Mouse (Mus musculus): ENCODE results near the gene Itpr2. TPM values are rescaled to one million over a fixed set of nuclear protein-coding genes. Genes with fewer than 3 reads are reported as not detected.

Gene Itpr2
- polyA plus RNA-seq, 1 experiment from 2014 or later = 9.3 TPM

DNA sequence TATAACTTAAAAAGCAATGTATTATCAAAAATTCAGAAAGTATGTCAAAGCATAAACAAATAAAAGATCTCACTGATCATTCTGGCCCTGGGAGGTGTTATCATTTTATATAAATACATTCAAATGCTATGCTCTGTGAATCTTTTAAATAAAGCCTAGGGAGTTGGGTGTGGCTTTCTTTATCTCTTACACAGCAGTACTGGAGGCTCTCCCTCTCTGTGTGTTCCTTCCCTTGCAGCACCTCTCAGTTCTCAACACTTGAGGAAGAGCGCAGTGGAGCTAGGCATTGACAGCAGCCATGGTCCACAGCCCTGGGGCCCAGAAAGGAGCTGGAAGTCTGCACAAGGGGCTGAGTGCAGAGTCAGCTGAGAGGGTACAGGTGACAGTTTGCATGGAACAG is 192.7 kb downstream of the Itpr2 start:
- no peaks in the 10 kb centered on the region for H3K4me1 ChIP-seq
- H3K4me3 ChIP-seq = no peak overlapping the region
- H3K9ac ChIP-seq = no peak overlapping the region
- H3K27me3 ChIP-seq (replicated peaks) = no peaks in the 10 kb centered on the region
- no peak overlapping the region for H3K27ac ChIP-seq
- no peaks in the 10 kb centered on the region for H3K9me3 ChIP-seq
- no peaks in the 10 kb centered on the region for H3K36me3 ChIP-seq (replicated peaks)
- 95% methylated on average over 1 of the region's 1 CpGs for WGBS
- no peak overlapping the region for H3K4me2 ChIP-seq
- ATAC-seq (replicated peaks) = no peak

DNA sequence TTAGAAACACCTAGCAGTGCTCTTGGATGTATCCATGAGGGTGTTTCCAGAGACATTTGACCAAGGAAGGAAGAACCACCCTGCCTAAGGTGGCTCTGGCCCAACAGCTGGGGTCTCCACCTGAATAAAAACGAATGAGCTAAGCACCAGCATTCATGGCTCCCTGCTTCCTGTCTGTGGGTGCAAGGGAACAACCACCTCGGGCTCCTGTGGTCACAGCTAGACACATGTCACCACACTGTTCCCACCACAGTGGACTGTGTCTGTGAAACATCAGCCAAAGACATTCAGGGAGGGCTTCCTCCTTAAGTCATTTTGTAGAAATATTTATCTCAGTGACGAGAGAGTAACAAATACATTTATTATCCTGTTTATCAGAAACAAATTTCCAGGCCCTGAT is 196.0 kb downstream of the Itpr2 start:
- Histone ChIP-seq H3K4me1 (0 out of 2 replicates have a peak, but pooled peaks cover 5% of the 10 kb centered on the region), H3K4me3 (no peak overlapping the region), H3K4me2 (no peak overlapping the region), H3K27ac (no peak overlapping the region), H3K36me3 (replicated peaks) (no peaks in the 10 kb centered on the region), H3K27me3 (replicated peaks) (no peaks in the 10 kb centered on the region), H3K9ac (no peak overlapping the region), H3K9me3 (no peaks in the 10 kb centered on the region)
- no peak for ATAC-seq (replicated peaks)
- WGBS = 87% methylated on average over 3 of the region's 3 CpGs

DNA sequence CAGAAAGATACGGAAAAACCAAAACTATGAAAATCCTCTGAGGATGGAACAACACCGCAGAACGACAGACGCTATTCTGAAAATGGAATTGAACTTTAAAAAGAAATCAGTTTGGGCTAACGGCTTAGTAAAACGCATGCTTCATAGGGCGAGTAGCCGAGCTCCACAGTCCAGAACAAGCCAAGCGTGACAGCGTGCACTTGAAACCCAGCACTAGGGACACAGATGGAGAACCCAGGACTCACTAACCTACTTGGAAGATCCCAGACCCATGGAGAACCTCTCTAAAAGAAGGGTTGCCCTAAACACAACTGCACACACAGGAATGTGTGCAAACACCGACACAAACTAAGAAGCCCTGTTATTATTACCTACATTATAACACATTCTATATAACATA is 197.9 kb downstream of the Itpr2 start:
- no peak overlapping the region for H3K9ac ChIP-seq
- H3K4me2 ChIP-seq = no peak overlapping the region
- WGBS = 82% methylated on average over 11 of the region's 11 CpGs
- H3K27ac ChIP-seq = no peak overlapping the region
- 0 out of 2 replicates have a peak, but pooled peaks cover 5% of the 10 kb centered on the region for H3K4me1 ChIP-seq
- H3K27me3 ChIP-seq (replicated peaks) = no peaks in the 10 kb centered on the region
- H3K4me3 ChIP-seq = no peak overlapping the region
- no peaks in the 10 kb centered on the region for H3K36me3 ChIP-seq (replicated peaks)
- no peak for ATAC-seq (replicated peaks)
- no peaks in the 10 kb centered on the region for H3K9me3 ChIP-seq

DNA sequence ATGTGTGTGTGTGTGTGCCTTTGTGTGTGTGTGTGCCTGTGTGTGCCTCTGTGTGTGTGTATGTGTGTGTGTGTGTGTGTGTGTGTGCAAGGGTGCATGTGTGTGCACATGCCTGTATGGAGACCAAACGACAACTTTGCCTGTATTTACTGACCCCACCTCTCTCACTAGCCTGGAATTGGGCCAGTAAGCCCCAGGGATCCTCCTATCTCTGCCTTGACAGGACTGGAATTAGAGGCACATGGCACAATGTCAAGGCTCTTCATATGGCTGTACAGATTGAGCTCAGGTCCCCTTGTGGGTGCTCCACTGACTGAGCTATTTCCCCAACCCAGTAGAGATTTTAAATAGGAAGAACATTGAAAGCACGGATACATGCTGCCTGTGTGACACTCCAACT is 198.7 kb downstream of the Itpr2 start:
- 0 out of 2 replicates have a peak, but pooled peaks cover 5% of the 10 kb centered on the region for H3K4me1 ChIP-seq
- 56% methylated on average over 2 of the region's 2 CpGs for WGBS
- no peaks in the 10 kb centered on the region for H3K27me3 ChIP-seq (replicated peaks)
- H3K36me3 ChIP-seq (replicated peaks) = no peaks in the 10 kb centered on the region
- no peak overlapping the region for H3K9ac ChIP-seq
- 0 out of 2 replicates have a peak, but pooled peaks have one; percentile 27 for ATAC-seq (replicated peaks)
- H3K27ac ChIP-seq = no peak overlapping the region
- no peaks in the 10 kb centered on the region for H3K9me3 ChIP-seq
- H3K4me3 ChIP-seq = no peak overlapping the region
- H3K4me2 ChIP-seq = no peak overlapping the region

DNA sequence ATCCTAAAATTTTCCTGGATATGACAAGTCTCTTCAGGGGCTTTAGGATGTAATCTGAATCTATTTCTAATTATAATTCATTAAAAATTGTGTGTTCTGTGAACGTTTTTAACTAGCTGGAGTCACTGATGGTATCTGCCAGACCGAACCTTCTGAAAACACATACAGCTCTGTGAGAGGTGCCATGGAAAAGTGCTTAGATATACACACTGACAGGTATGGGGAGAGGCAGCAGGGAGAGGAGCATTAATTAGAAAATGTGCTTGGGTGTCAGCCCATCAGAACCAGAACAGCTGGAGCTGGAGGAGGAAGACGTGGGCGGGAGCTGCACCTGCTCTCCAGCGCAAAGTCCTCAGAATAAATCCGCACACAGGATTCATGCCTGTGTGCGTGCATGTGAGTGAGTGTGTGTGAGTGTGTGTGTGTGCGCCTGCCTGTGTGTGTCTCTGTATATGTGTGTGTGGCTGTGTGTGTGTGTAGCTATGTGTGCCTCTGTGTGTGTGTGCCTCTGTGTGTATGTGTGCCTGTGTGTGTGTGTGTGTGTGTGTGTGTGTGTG is 199.4 kb downstream of the Itpr2 start:
- Histone ChIP-seq H3K4me3 (no peak overlapping the region), H3K9me3 (no peaks in the 10 kb centered on the region), H3K27me3 (replicated peaks) (no peaks in the 10 kb centered on the region), H3K4me2 (no peak overlapping the region), H3K36me3 (replicated peaks) (no peaks in the 10 kb centered on the region), H3K4me1 (0 out of 2 replicates have a peak, but pooled peaks cover 5% of the 10 kb centered on the region), H3K9ac (no peak overlapping the region), H3K27ac (no peak overlapping the region)
- ATAC-seq (replicated peaks) = peak; percentile 48; the same call in 1 of the 2 replicates
- 77% methylated on average over 8 of the region's 8 CpGs for WGBS

DNA sequence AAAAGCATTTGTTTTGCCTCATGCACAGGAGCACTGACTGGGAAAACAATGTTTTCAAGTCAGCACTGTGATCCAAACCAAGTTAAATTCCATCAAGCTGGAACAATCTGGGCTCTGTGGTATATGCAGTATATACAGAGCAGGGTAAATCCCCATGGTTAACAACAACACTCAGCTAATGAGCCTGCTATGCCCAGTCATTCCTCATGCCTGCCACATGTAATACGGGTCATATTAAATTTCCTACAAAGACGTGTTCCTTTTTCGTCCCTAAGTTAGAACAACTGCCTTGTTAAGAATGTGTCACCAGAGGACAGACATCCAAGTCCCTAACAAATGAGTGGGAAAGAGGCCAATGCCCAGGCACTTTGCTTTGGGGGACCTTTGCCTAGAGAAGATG is 199.9 kb downstream of the Itpr2 start:
- H3K27me3 ChIP-seq (replicated peaks) = no peaks in the 10 kb centered on the region
- H3K9me3 ChIP-seq = no peaks in the 10 kb centered on the region
- 62% methylated on average over 3 of the region's 3 CpGs for WGBS
- H3K4me2 ChIP-seq = no peak overlapping the region
- H3K9ac ChIP-seq = no peak overlapping the region
- H3K4me3 ChIP-seq = no peak overlapping the region
- ATAC-seq (replicated peaks) = 0 out of 2 replicates have a peak, but pooled peaks have one; percentile 54
- 0 out of 2 replicates have a peak, but pooled peaks cover 5% of the 10 kb centered on the region for H3K4me1 ChIP-seq
- H3K36me3 ChIP-seq (replicated peaks) = no peaks in the 10 kb centered on the region
- no peak overlapping the region for H3K27ac ChIP-seq

DNA sequence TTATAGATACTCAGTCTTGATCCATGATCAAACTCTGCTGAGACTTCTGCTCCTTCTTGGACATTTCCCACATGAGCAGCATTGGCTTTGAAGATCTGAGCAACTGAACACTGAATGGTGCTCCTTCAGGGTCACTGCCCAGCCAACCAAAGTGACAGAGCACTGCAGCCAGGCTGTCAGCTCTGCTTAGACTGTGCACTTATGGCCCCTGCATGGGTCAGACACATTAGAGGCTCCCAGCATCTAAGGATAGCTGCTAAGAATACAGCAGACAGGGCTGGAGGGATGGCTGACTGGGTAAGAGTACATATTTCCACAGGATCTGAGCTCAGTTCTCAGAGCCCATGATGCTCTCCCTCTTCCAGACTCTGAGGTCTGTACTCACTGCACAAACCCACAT is 201.1 kb downstream of the Itpr2 start:
- no peak overlapping the region for H3K4me3 ChIP-seq
- no peak for ATAC-seq (replicated peaks)
- H3K4me1 ChIP-seq = 0 out of 2 replicates have a peak, but pooled peaks cover 5% of the 10 kb centered on the region
- no peaks in the 10 kb centered on the region for H3K9me3 ChIP-seq
- H3K4me2 ChIP-seq = no peak overlapping the region
- H3K9ac ChIP-seq = no peak overlapping the region
- no peaks in the 10 kb centered on the region for H3K36me3 ChIP-seq (replicated peaks)
- H3K27ac ChIP-seq = no peak overlapping the region
- H3K27me3 ChIP-seq (replicated peaks) = no peaks in the 10 kb centered on the region

DNA sequence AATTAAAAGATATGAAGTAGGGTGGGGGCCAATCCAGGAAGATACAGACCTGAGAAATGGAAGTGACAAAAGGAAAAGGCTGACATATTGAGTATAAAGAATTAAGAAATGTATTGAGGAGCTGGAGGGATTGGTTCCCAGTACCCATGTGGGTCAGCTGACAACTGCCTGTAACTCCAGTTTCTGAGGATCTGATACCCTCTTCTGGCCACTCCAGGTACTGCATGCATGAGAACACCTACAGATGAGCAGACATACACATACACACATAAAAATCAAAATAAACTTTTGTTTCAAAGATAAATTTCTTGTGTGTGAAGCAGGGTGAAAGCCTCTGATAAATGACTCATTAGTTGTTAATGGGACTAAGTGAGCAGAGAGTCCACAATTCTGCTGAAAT is 203.3 kb downstream of the Itpr2 start:
- ATAC-seq (replicated peaks) = no peak
- Histone ChIP-seq H3K27ac (no peak overlapping the region), H3K27me3 (replicated peaks) (no peaks in the 10 kb centered on the region), H3K4me3 (no peak overlapping the region), H3K4me2 (no peak overlapping the region), H3K36me3 (replicated peaks) (no peaks in the 10 kb centered on the region), H3K9ac (no peak overlapping the region), H3K4me1 (0 out of 2 replicates have a peak, but pooled peaks cover 5% of the 10 kb centered on the region), H3K9me3 (no peaks in the 10 kb centered on the region)

DNA sequence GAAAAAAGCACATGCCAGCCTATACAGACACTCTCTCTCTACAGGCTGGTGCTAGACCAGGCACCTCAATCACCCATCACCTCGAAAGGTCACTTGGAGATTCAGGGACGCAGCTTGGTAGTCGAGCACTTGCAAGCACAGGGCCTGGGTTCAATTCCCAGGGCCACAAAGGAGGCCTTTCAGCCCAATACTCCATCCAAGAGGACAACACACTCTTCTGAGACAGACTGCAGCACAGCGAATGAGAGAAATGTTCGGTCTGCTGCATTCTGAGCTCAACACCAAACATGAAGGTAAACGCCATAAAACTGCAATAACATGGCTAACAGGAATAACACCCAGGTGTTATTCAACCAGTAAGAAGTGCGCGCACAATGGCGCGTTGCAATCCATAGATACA is 211.0 kb downstream of the Itpr2 start:
- 97% methylated on average over 10 of the region's 10 CpGs for WGBS
- Histone ChIP-seq H3K4me1 (no peaks in the 10 kb centered on the region), H3K9ac (no peak overlapping the region), H3K36me3 (replicated peaks) (no peaks in the 10 kb centered on the region), H3K9me3 (no peaks in the 10 kb centered on the region), H3K27ac (no peak overlapping the region), H3K27me3 (replicated peaks) (no peaks in the 10 kb centered on the region), H3K4me2 (no peak overlapping the region), H3K4me3 (no peak overlapping the region)
- no peak for ATAC-seq (replicated peaks)

DNA sequence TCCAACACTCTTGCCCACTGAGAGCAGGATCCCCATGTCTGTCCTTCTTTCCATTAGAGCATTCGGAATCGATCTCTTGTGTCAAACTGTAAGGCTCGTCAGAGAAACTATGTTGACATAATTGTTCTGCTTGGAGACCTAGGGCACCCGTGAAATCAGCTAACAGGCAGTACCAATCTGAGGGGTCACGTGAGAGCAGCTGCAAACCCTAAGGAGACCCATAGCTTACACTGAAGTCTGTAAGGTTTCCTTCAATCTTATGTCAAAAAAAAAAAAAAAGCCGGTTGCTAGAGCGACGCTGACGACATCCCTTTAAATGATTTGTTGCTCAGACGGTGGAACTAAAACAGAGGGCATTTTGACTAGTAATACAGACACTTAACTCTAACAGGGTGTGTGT is 212.2 kb downstream of the Itpr2 start:
- H3K4me3 ChIP-seq = no peak overlapping the region
- no peak overlapping the region for H3K4me2 ChIP-seq
- no peaks in the 10 kb centered on the region for H3K36me3 ChIP-seq (replicated peaks)
- no peak overlapping the region for H3K9ac ChIP-seq
- H3K27me3 ChIP-seq (replicated peaks) = no peaks in the 10 kb centered on the region
- no peaks in the 10 kb centered on the region for H3K4me1 ChIP-seq
- H3K9me3 ChIP-seq = no peaks in the 10 kb centered on the region
- WGBS = 48% methylated on average over 10 of the region's 10 CpGs
- H3K27ac ChIP-seq = no peak overlapping the region
- ATAC-seq (replicated peaks) = no peak

DNA sequence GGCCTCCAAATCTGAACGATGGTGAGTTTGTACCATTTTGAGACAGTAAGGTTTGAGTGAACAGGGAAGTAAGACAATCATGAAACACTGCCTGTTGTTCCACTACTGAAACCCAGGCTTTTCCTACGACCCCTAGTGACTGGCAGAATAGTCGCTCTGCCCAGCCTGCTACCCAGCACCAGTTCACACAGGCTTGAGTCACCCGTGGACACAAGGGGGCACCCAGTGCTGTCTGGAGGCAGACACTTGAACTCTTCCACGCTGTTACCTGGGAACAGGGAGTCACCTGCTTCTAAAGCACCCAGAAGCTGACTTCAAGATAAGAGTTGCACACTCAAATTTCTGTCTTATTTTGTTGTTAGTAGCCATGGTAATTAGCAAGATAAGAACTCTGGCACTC is 213.8 kb downstream of the Itpr2 start:
- Histone ChIP-seq H3K4me1 (no peaks in the 10 kb centered on the region), H3K4me2 (no peak overlapping the region), H3K9me3 (no peaks in the 10 kb centered on the region), H3K27ac (no peak overlapping the region), H3K36me3 (replicated peaks) (no peaks in the 10 kb centered on the region), H3K4me3 (no peak overlapping the region), H3K27me3 (replicated peaks) (no peaks in the 10 kb centered on the region), H3K9ac (no peak overlapping the region)
- WGBS = 88% methylated on average over 5 of the region's 5 CpGs
- no peak for ATAC-seq (replicated peaks)

DNA sequence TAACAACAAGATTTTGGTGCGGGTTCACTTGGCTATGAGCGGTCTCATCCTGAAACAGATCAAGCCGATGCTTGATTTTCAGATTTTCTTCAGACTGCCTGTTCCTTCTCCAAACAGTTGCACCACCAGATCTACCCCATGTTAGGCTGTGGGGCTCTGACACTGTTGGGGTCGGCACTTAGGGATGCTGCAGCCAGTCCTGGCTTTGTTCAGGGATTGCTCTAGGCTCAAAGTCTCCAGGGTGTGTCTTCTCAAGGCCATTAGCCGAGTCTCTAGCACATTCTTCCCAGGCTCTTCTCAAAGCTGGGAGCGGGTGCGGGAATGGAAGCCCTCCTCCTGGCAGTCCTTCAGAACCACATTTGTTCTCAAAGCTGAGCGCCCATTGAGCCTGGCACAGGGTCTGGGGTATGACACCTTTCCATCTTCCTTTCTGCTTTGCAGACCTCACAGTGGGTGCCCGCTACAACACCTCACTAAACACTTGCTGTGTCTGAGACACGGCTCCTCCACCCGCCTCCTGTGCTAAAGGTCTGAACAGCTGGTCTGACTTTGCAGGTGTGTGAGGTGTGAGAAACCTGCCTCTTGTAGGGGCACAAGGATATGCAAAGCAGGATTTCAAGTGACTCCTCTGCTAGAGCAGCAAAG is 217.0 kb downstream of the Itpr2 start:
- no peak overlapping the region for H3K4me2 ChIP-seq
- 92% methylated on average over 11 of the region's 11 CpGs for WGBS
- no peaks in the 10 kb centered on the region for H3K27me3 ChIP-seq (replicated peaks)
- no peaks in the 10 kb centered on the region for H3K9me3 ChIP-seq
- no peaks in the 10 kb centered on the region for H3K36me3 ChIP-seq (replicated peaks)
- no peak for ATAC-seq (replicated peaks)
- H3K9ac ChIP-seq = no peak overlapping the region
- no peak overlapping the region for H3K27ac ChIP-seq
- H3K4me3 ChIP-seq = no peak overlapping the region
- H3K4me1 ChIP-seq = no peaks in the 10 kb centered on the region

DNA sequence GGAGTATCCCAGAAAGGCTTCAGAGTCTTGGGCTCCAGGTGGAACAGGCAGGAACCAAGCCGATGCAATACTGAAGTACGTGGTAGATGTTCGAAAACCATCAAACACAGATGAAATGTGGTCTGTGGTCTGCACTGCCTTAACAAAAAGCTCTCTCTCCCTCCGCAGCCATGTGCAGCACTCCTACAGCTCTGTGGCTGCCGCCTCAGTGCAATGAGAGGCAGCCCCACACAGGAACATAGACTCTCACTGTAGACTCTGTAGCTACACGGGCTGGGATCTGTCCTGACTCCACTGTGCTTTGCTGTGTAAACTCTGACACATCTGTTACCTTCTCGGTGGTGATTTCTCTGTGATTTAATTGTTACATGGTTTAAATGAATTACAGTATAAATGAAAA is 218.0 kb downstream of the Itpr2 start:
- WGBS = 74% methylated on average over 7 of the region's 7 CpGs
- H3K4me3 ChIP-seq = no peak overlapping the region
- no peak overlapping the region for H3K4me2 ChIP-seq
- H3K27ac ChIP-seq = no peak overlapping the region
- no peak for ATAC-seq (replicated peaks)
- no peaks in the 10 kb centered on the region for H3K27me3 ChIP-seq (replicated peaks)
- no peaks in the 10 kb centered on the region for H3K4me1 ChIP-seq
- H3K36me3 ChIP-seq (replicated peaks) = no peaks in the 10 kb centered on the region
- no peak overlapping the region for H3K9ac ChIP-seq
- H3K9me3 ChIP-seq = no peaks in the 10 kb centered on the region

All from midbrain, embryonic 15.5 days (tissue).